Mouse (Mus musculus) kidney, embryonic 15.5 days (tissue): ENCODE results near the gene Kcnq4. TPM values are rescaled to one million over a fixed set of nuclear protein-coding genes. Genes with fewer than 3 reads are reported as not detected.

Source experiments
- ATAC-seq: fragments of 200-750 bp; cut with Nextera tagmentation; replicated peaks from 2 replicates; pipeline ENCODE4 v1.8.0; 2017; ENCODE audit warnings: moderate TSS enrichment; ENCODE audit not compliant: low FRiP score
- H3K27ac ChIP-seq: fragments of 300-500 bp; sonication (generic); 2 replicates; pipeline ENCODE4 v1.5.1; 2015; ENCODE audit warnings: mild to moderate bottlenecking, inconsistent platforms
- H3K27me3 ChIP-seq: fragments of 300-500 bp; sonication (generic); 2 replicates; pipeline ENCODE4 v1.6.1; 2015; ENCODE audit warnings: inconsistent platforms
- H3K36me3 ChIP-seq: fragments of 300-500 bp; sonication (generic); 2 replicates; pipeline ENCODE4 v1.6.1; 2015; ENCODE audit warnings: inconsistent platforms
- H3K4me1 ChIP-seq: fragments of 300-500 bp; sonication (generic); 2 replicates; pipeline ENCODE4 v1.6.1; 2015; ENCODE audit warnings: inconsistent platforms
- H3K4me2 ChIP-seq: fragments of 300-500 bp; sonication (generic); 2 replicates; pipeline ENCODE4 v1.6.1; 2015; ENCODE audit warnings: moderate library complexity, mild to moderate bottlenecking, inconsistent platforms
- H3K4me3 ChIP-seq: fragments of 300-500 bp; sonication (generic); replicated peaks from 2 replicates; pipeline ENCODE4 v1.5.1; 2015; ENCODE audit warnings: mild to moderate bottlenecking, inconsistent platforms
- H3K9ac ChIP-seq: fragments of 300-500 bp; sonication (generic); 2 replicates; pipeline ENCODE4 v1.6.1; 2015; ENCODE audit warnings: mild to moderate bottlenecking, inconsistent platforms
- H3K9me3 ChIP-seq: fragments of 300-500 bp; sonication (generic); replicated peaks from 2 replicates; pipeline ENCODE4 v1.6.1; 2016; ENCODE audit warnings: inconsistent platforms
- WGBS: fragments of 180-500 bp; shearing (Covaris S2); methylation state at CpG from one replicate; pipeline ENCODE4 v1.1.7; 2015; ENCODE audit warnings: mixed read lengths; 5-methylcytosine and 5-hydroxymethylcytosine counted together
- polyA plus RNA-seq: library from polyadenylated mRNA; unstranded; fragments of >200 nt; fragmentation: Nextera tagmentation; extraction: Ambion mirVana; gene quantifications from 2 replicates; pipeline ENCODE4 v1.2.1, GENCODE M21; 2015

Gene Kcnq4
- polyA plus RNA-seq, 1 experiment from 2014 or later: 1.4 TPM

- Histone ChIP-seq H3K4me3 (no peak overlapping the region), H3K9ac (no peak overlapping the region), H3K27me3 (peaks cover 60% of the 10 kb centered on the region), H3K4me1 (peaks cover 54% of the 10 kb centered on the region), H3K4me2 (no peak overlapping the region), H3K27ac (no peak overlapping the region), H3K9me3 (no peaks in the 10 kb centered on the region), H3K36me3 (no peaks in the 10 kb centered on the region)
- no peak for ATAC-seq
- 40% methylated on average over 3 of the region's 3 CpGs for WGBS
Observed at GRCm38 (mm10) chr4:120743636-120744035, 4.8 kb downstream of the Kcnq4 start.

GRCm38 (mm10) chr4:120741303-120741702 is 7.1 kb downstream of the Kcnq4 start:
- no peaks in the 10 kb centered on the region for H3K9me3 ChIP-seq
- WGBS: 81% methylated on average over 6 of the region's 6 CpGs
- no peak overlapping the region for H3K9ac ChIP-seq
- no peaks in the 10 kb centered on the region for H3K36me3 ChIP-seq
- no peak overlapping the region for H3K4me3 ChIP-seq
- no peak for ATAC-seq
- H3K4me2 ChIP-seq: no peak overlapping the region
- H3K4me1 ChIP-seq: peaks cover 31% of the 10 kb centered on the region
- H3K27me3 ChIP-seq: peaks cover 44% of the 10 kb centered on the region
- H3K27ac ChIP-seq: no peak overlapping the region

- no peak overlapping the region for H3K27ac ChIP-seq
- no peak overlapping the region for H3K4me3 ChIP-seq
- no peaks in the 10 kb centered on the region for H3K9me3 ChIP-seq
- no peak overlapping the region for H3K4me2 ChIP-seq
- H3K36me3 ChIP-seq: no peaks in the 10 kb centered on the region
- H3K4me1 ChIP-seq: peaks cover 22% of the 10 kb centered on the region
- H3K27me3 ChIP-seq: peaks cover 50% of the 10 kb centered on the region
- H3K9ac ChIP-seq: no peak overlapping the region
- 71% methylated on average over 5 of the region's 5 CpGs for WGBS
- ATAC-seq: no peak
Observed at GRCm38 (mm10) chr4:120734012-120734622, 14.3 kb downstream of the Kcnq4 start.

GRCm38 (mm10) chr4:120732737-120733136 is 15.7 kb downstream of the Kcnq4 start:
- no peaks in the 10 kb centered on the region for H3K36me3 ChIP-seq
- H3K27me3 ChIP-seq: peaks cover 40% of the 10 kb centered on the region
- H3K27ac ChIP-seq: no peak overlapping the region
- 66% methylated on average over 6 of the region's 6 CpGs for WGBS
- no peaks in the 10 kb centered on the region for H3K9me3 ChIP-seq
- H3K4me1 ChIP-seq: peaks cover 22% of the 10 kb centered on the region
- no peak overlapping the region for H3K9ac ChIP-seq
- no peak overlapping the region for H3K4me3 ChIP-seq
- ATAC-seq: no peak
- H3K4me2 ChIP-seq: no peak overlapping the region

GRCm38 (mm10) chr4:120731030-120731644 is 17.3 kb downstream of the Kcnq4 start:
- peak overlapping the region; percentile 53 for H3K4me3 ChIP-seq
- ATAC-seq: peak; percentile 88
- peaks cover 38% of the 10 kb centered on the region for H3K27me3 ChIP-seq
- no peak overlapping the region for H3K27ac ChIP-seq
- H3K9ac ChIP-seq: peak overlapping the region; percentile 47
- peak overlapping the region; percentile 93 for H3K4me2 ChIP-seq
- WGBS: 1% methylated on average over 40 of the region's 40 CpGs
- no peaks in the 10 kb centered on the region for H3K36me3 ChIP-seq
- H3K9me3 ChIP-seq: no peaks in the 10 kb centered on the region
- H3K4me1 ChIP-seq: peaks cover 22% of the 10 kb centered on the region

GRCm38 (mm10) chr4:120730574-120730973 is 17.8 kb downstream of the Kcnq4 start:
- Histone ChIP-seq H3K9me3 (no peaks in the 10 kb centered on the region), H3K27me3 (peaks cover 36% of the 10 kb centered on the region), H3K9ac (no peak overlapping the region), H3K4me2 (peak overlapping the region; percentile 93), H3K27ac (no peak overlapping the region), H3K4me3 (peak overlapping the region; percentile 53), H3K4me1 (peaks cover 27% of the 10 kb centered on the region), H3K36me3 (no peaks in the 10 kb centered on the region)
- 22% methylated on average over 6 of the region's 6 CpGs for WGBS
- ATAC-seq: no peak; the same call in 1 of the 2 replicates

- no peak overlapping the region for H3K4me3 ChIP-seq
- H3K9ac ChIP-seq: no peak overlapping the region
- no peaks in the 10 kb centered on the region for H3K36me3 ChIP-seq
- ATAC-seq: no peak
- WGBS: 50% methylated on average over 6 of the region's 6 CpGs
- H3K9me3 ChIP-seq: no peaks in the 10 kb centered on the region
- H3K27me3 ChIP-seq: peaks cover 36% of the 10 kb centered on the region
- no peak overlapping the region for H3K4me2 ChIP-seq
- no peak overlapping the region for H3K27ac ChIP-seq
- H3K4me1 ChIP-seq: peaks cover 28% of the 10 kb centered on the region
Observed at GRCm38 (mm10) chr4:120730146-120730545, 18.3 kb downstream of the Kcnq4 start.

- H3K36me3 ChIP-seq: no peaks in the 10 kb centered on the region
- no peak overlapping the region for H3K4me3 ChIP-seq
- no peak overlapping the region for H3K9ac ChIP-seq
- WGBS: 46% methylated on average over 6 of the region's 6 CpGs
- peaks cover 28% of the 10 kb centered on the region for H3K4me1 ChIP-seq
- ATAC-seq: no peak
- H3K4me2 ChIP-seq: no peak overlapping the region
- H3K9me3 ChIP-seq: no peaks in the 10 kb centered on the region
- H3K27me3 ChIP-seq: peaks cover 33% of the 10 kb centered on the region
- no peak overlapping the region for H3K27ac ChIP-seq
Observed at GRCm38 (mm10) chr4:120729441-120729840, 19.0 kb downstream of the Kcnq4 start.

GRCm38 (mm10) chr4:120727842-120728241 is 20.6 kb downstream of the Kcnq4 start:
- WGBS: 71% methylated on average over 11 of the region's 11 CpGs
- Histone ChIP-seq H3K27ac (no peak overlapping the region), H3K27me3 (peaks cover 27% of the 10 kb centered on the region), H3K36me3 (no peaks in the 10 kb centered on the region), H3K4me3 (no peak overlapping the region), H3K4me2 (no peak overlapping the region), H3K4me1 (peaks cover 28% of the 10 kb centered on the region), H3K9me3 (no peaks in the 10 kb centered on the region), H3K9ac (no peak overlapping the region)
- no peak for ATAC-seq

- Histone ChIP-seq H3K27ac (no peak overlapping the region), H3K27me3 (peaks cover 10% of the 10 kb centered on the region; the same call in 1 of the 2 replicates), H3K4me2 (no peak overlapping the region), H3K4me1 (peaks cover 21% of the 10 kb centered on the region), H3K36me3 (no peaks in the 10 kb centered on the region), H3K4me3 (no peak overlapping the region), H3K9ac (no peak overlapping the region), H3K9me3 (no peaks in the 10 kb centered on the region)
- 51% methylated on average over 4 of the region's 4 CpGs for WGBS
- ATAC-seq: no peak
Observed at GRCm38 (mm10) chr4:120726174-120726573, 22.2 kb downstream of the Kcnq4 start.

GRCm38 (mm10) chr4:120725516-120726090 is 22.8 kb downstream of the Kcnq4 start:
- H3K9ac ChIP-seq: no peak overlapping the region
- WGBS: 51% methylated on average over 5 of the region's 5 CpGs
- H3K4me1 ChIP-seq: peaks cover 16% of the 10 kb centered on the region
- H3K4me2 ChIP-seq: no peak overlapping the region
- H3K27ac ChIP-seq: no peak overlapping the region
- 0 out of 2 replicates have a peak, but pooled peaks cover 10% of the 10 kb centered on the region for H3K27me3 ChIP-seq
- no peaks in the 10 kb centered on the region for H3K9me3 ChIP-seq
- no peak for ATAC-seq
- H3K4me3 ChIP-seq: no peak overlapping the region
- no peaks in the 10 kb centered on the region for H3K36me3 ChIP-seq

- H3K27ac ChIP-seq: no peak overlapping the region
- no peak overlapping the region for H3K4me2 ChIP-seq
- H3K4me3 ChIP-seq: no peak overlapping the region
- 70% methylated on average over 2 of the region's 2 CpGs for WGBS
- H3K27me3 ChIP-seq: peaks cover 19% of the 10 kb centered on the region
- H3K9me3 ChIP-seq: no peaks in the 10 kb centered on the region
- H3K4me1 ChIP-seq: peaks cover 10% of the 10 kb centered on the region
- no peak for ATAC-seq
- no peak overlapping the region for H3K9ac ChIP-seq
- no peaks in the 10 kb centered on the region for H3K36me3 ChIP-seq
Observed at GRCm38 (mm10) chr4:120721574-120721973, 26.8 kb downstream of the Kcnq4 start.
